Mouse (Mus musculus): ENCODE results near the gene Ankrd24. TPM values are rescaled to one million over a fixed set of nuclear protein-coding genes. Genes with fewer than 3 reads are reported as not detected.

Ankrd24 gene
- polyA plus RNA-seq, 1 experiment from 2014 or later, result 6.4 TPM

- WGBS, result 89% methylated on average over 1 of the region's 1 CpGs
- peaks cover 20% of the 10 kb centered on the region for H3K4me1 ChIP-seq
- no peak overlapping the region for H3K4me3 ChIP-seq
- H3K4me2 ChIP-seq, result no peak overlapping the region
- 0 out of 2 replicates have a peak, but pooled peaks cover 3% of the 10 kb centered on the region for H3K27me3 ChIP-seq
- ATAC-seq, result no peak
- peaks cover 8% of the 10 kb centered on the region for H3K36me3 ChIP-seq (ENCODE audit: poor library complexity, severe bottlenecking)
- no peak overlapping the region for H3K27ac ChIP-seq
- H3K9me3 ChIP-seq (replicated peaks), result no peaks in the 10 kb centered on the region
- H3K9ac ChIP-seq, result no peak overlapping the region
Observed at GRCm38 (mm10) chr10:81608308-81608707, 20.0 kb upstream of the Ankrd24 start.

GRCm38 (mm10) chr10:81612779-81613178, 15.6 kb upstream of the Ankrd24 start:
- Histone ChIP-seq H3K9ac (no peak overlapping the region), H3K4me2 (no peak overlapping the region), H3K27ac (no peak overlapping the region), H3K27me3 (0 out of 2 replicates have a peak, but pooled peaks cover 3% of the 10 kb centered on the region), H3K9me3 (replicated peaks) (no peaks in the 10 kb centered on the region), H3K4me1 (no peaks in the 10 kb centered on the region), H3K36me3 (ENCODE audit: poor library complexity, severe bottlenecking) (peaks cover 8% of the 10 kb centered on the region), H3K4me3 (no peak overlapping the region)
- no peak for ATAC-seq
- 65% methylated on average over 3 of the region's 3 CpGs for WGBS

GRCm38 (mm10) chr10:81615486-81615885, 12.9 kb upstream of the Ankrd24 start:
- ATAC-seq, result no peak
- Histone ChIP-seq H3K9ac (no peak overlapping the region), H3K4me1 (no peaks in the 10 kb centered on the region), H3K27me3 (0 out of 2 replicates have a peak, but pooled peaks cover 3% of the 10 kb centered on the region), H3K36me3 (ENCODE audit: poor library complexity, severe bottlenecking) (peaks cover 6% of the 10 kb centered on the region), H3K9me3 (replicated peaks) (no peaks in the 10 kb centered on the region), H3K27ac (no peak overlapping the region), H3K4me3 (no peak overlapping the region), H3K4me2 (no peak overlapping the region)
- WGBS, result 66% methylated on average over 6 of the region's 6 CpGs

- H3K4me1 ChIP-seq, result no peaks in the 10 kb centered on the region
- peaks cover 48% of the 10 kb centered on the region for H3K36me3 ChIP-seq (ENCODE audit: poor library complexity, severe bottlenecking)
- H3K9me3 ChIP-seq (replicated peaks), result no peaks in the 10 kb centered on the region
- ATAC-seq, result no peak
- H3K4me2 ChIP-seq, result no peak overlapping the region
- H3K4me3 ChIP-seq, result no peak overlapping the region
- no peak overlapping the region for H3K27ac ChIP-seq
- H3K27me3 ChIP-seq, result no peaks in the 10 kb centered on the region
- no peak overlapping the region for H3K9ac ChIP-seq
- 92% methylated on average over 5 of the region's 5 CpGs for WGBS
Observed at GRCm38 (mm10) chr10:81619976-81620375, 8.4 kb upstream of the Ankrd24 start.

GRCm38 (mm10) chr10:81620786-81621185, 7.6 kb upstream of the Ankrd24 start:
- no peak for ATAC-seq
- 70% methylated on average over 9 of the region's 9 CpGs for WGBS
- no peaks in the 10 kb centered on the region for H3K4me1 ChIP-seq
- peaks cover 55% of the 10 kb centered on the region for H3K36me3 ChIP-seq (ENCODE audit: poor library complexity, severe bottlenecking)
- no peaks in the 10 kb centered on the region for H3K27me3 ChIP-seq
- H3K9ac ChIP-seq, result no peak overlapping the region
- H3K4me3 ChIP-seq, result no peak overlapping the region
- no peaks in the 10 kb centered on the region for H3K9me3 ChIP-seq (replicated peaks)
- H3K27ac ChIP-seq, result no peak overlapping the region
- H3K4me2 ChIP-seq, result no peak overlapping the region

GRCm38 (mm10) chr10:81623441-81623840, 4.9 kb upstream of the Ankrd24 start:
- no peaks in the 10 kb centered on the region for H3K9me3 ChIP-seq (replicated peaks)
- H3K4me2 ChIP-seq, result no peak overlapping the region
- peaks cover 18% of the 10 kb centered on the region for H3K4me1 ChIP-seq
- H3K36me3 ChIP-seq (ENCODE audit: poor library complexity, severe bottlenecking), result peaks cover 55% of the 10 kb centered on the region
- no peak overlapping the region for H3K27ac ChIP-seq
- 67% methylated on average over 8 of the region's 8 CpGs for WGBS
- no peak for ATAC-seq
- 0 out of 2 replicates have a peak, but pooled peaks cover under 1% of the 10 kb centered on the region for H3K27me3 ChIP-seq
- no peak overlapping the region for H3K4me3 ChIP-seq
- H3K9ac ChIP-seq, result no peak overlapping the region

GRCm38 (mm10) chr10:81626101-81626993, 2.0 kb upstream of the Ankrd24 start:
- H3K27ac ChIP-seq, result peak overlapping the region; percentile 88; the same call in 1 of the 2 replicates
- H3K4me3 ChIP-seq, result peak overlapping the region; percentile 78
- ATAC-seq, result peak; percentile 8; the same call in 1 of the 2 replicates
- 0 out of 2 replicates have a peak, but pooled peaks cover 3% of the 10 kb centered on the region for H3K27me3 ChIP-seq
- H3K9me3 ChIP-seq (replicated peaks), result no peaks in the 10 kb centered on the region
- peak overlapping the region; percentile 88 for H3K4me2 ChIP-seq
- peaks cover 41% of the 10 kb centered on the region for H3K36me3 ChIP-seq (ENCODE audit: poor library complexity, severe bottlenecking)
- H3K9ac ChIP-seq, result peak overlapping the region; percentile 88
- WGBS, result 91% methylated on average over 22 of the region's 22 CpGs
- H3K4me1 ChIP-seq, result peaks cover 18% of the 10 kb centered on the region

- no peaks in the 10 kb centered on the region for H3K9me3 ChIP-seq (replicated peaks)
Observed at GRCm38 (mm10) chr10:81626994-81627835, 1.1 kb upstream of the Ankrd24 start, which contains the start of gene Sirt6. Gene Sirt6, minus strand, starts transcription at chr10:81627797.

GRCm38 (mm10) chr10:81627836-81628220, 512 bp upstream of the Ankrd24 start:
- Histone ChIP-seq H3K4me3 (peak overlapping the region; percentile 78), H3K4me1 (peaks cover 18% of the 10 kb centered on the region), H3K36me3 (ENCODE audit: poor library complexity, severe bottlenecking) (peaks cover 27% of the 10 kb centered on the region), H3K9ac (peak overlapping the region; percentile 88), H3K27ac (peak overlapping the region; percentile 88), H3K9me3 (replicated peaks) (no peaks in the 10 kb centered on the region), H3K27me3 (0 out of 2 replicates have a peak, but pooled peaks cover 3% of the 10 kb centered on the region), H3K4me2 (peak overlapping the region; percentile 88)
- ATAC-seq, result peak; percentile 54
- WGBS, result 65% methylated on average over 7 of the region's 7 CpGs

More at GRCm38 (mm10) chr10:81626994-81627835, 1.1 kb upstream of the Ankrd24 start, which contains the start of gene Sirt6:
- 0 out of 2 replicates have a peak, but pooled peaks cover 3% of the 10 kb centered on the region for H3K27me3 ChIP-seq
- H3K4me2 ChIP-seq, result peak within 1 kb of the TSS; percentile 88
- peaks cover 33% of the 10 kb centered on the region for H3K36me3 ChIP-seq (ENCODE audit: poor library complexity, severe bottlenecking)
- H3K9ac ChIP-seq, result peak within 1 kb of the TSS; percentile 88
- H3K4me1 ChIP-seq, result peaks cover 18% of the 10 kb centered on the region
- ATAC-seq, result peak; percentile 93
- peak within 1 kb of the TSS; percentile 88 for H3K27ac ChIP-seq
- peak within 1 kb of the TSS; percentile 78 for H3K4me3 ChIP-seq
- WGBS, result 6% methylated on average over 40 of the region's 40 CpGs

- Histone ChIP-seq H3K4me3 (peak overlapping the region; percentile 43), H3K9me3 (replicated peaks) (no peaks in the 10 kb centered on the region), H3K27ac (no peak overlapping the region), H3K36me3 (ENCODE audit: poor library complexity, severe bottlenecking) (no peaks in the 10 kb centered on the region), H3K4me2 (peak overlapping the region; percentile 71), H3K27me3 (peaks cover 10% of the 10 kb centered on the region; the same call in 1 of the 2 replicates), H3K4me1 (peaks cover 10% of the 10 kb centered on the region), H3K9ac (peak overlapping the region; percentile 68)
- 3% methylated on average over 37 of the region's 37 CpGs for WGBS
- ATAC-seq, result peak; percentile 92
Observed at GRCm38 (mm10) chr10:81633253-81634099, 5.1 kb downstream of the Ankrd24 start.

GRCm38 (mm10) chr10:81636338-81636737, 8.0 kb downstream of the Ankrd24 start:
- Histone ChIP-seq H3K27me3 (peaks cover 8% of the 10 kb centered on the region; the same call in 1 of the 2 replicates), H3K36me3 (ENCODE audit: poor library complexity, severe bottlenecking) (no peaks in the 10 kb centered on the region), H3K4me1 (peaks cover 15% of the 10 kb centered on the region), H3K27ac (no peak overlapping the region), H3K9ac (no peak overlapping the region), H3K4me3 (no peak overlapping the region), H3K9me3 (replicated peaks) (no peaks in the 10 kb centered on the region), H3K4me2 (no peak overlapping the region)
- 18% methylated on average over 8 of the region's 8 CpGs for WGBS
- no peak for ATAC-seq

All from forebrain, embryonic 13.5 days (tissue).